Mouse (Mus musculus): ENCODE measurements at regions not wholly inside any gene's neighbourhood (a gene's known extent, or its start where the extent isn't known, plus 50 kb on each side); places are given as distances from the start of the nearest gene placed in this dataset.

DNA sequence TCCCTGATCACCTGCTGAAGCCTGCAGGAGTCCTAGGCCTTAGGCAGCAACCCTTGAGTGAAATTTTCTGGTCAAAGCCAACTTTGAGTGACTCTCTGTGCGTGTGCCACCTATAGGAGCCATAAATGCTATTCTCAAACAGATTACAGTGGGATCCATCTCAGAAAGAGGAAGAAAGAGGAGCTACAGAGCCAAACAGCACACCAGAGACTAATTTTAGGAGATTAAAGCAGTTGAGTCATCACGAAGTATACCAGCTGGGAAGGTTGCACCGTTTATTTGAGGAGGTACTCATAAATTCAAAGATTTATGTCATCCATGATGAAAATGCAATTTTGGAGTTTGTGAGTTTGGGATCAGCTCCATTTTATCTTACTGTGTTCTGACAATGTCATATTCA is 54.3 kb downstream of the Gm9376 start:
- no peak for TF ChIP-seq CTCF (conservative IDR thresholded peaks at IDR 0.05; ENCODE audit: insufficient read depth, insufficient read length, low read depth, low read length)
- no peak for TF ChIP-seq POLR2A (IDR thresholded peaks at IDR 0.05; ENCODE audit: low read depth, low read length)

Data from kidney, adult 2 months (tissue).